ENCODE assay signal across 18 mouse cellular contexts in the genomic region with DNA sequence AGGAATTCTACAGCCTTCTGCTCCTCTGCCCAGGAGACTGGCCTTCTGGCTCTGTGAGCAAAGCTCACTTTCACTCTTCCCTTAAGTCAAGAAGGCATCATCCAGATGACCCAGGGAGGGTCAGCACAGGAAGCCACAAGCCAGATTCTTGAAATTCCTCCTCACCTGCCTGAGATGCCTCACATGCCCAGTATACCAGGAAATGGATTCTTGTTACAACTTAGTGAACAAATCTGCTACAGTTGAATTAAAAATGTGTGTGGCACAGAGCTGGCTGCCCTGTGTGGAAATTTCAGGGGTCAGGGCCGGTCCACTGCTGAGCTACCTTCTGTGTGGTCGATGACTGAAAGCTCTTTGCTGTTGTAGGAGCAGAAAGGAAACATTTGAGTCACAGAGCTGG. TPM values are rescaled to one million over a fixed set of nuclear protein-coding genes. Genes with fewer than 3 reads are reported as not detected.
DNase-seq lines count a peak whose midpoint lies in the region; ATAC-seq and TF ChIP-seq lines count a peak whose summit lies in the region.
"Had no signal": no experiment of that assay in that cellular context is flagged by ENCODE, and none has a peak within 500 bp of the region (broad histone marks: within the 10 kb centered on the region; RNA-seq: fewer than 3 reads in every experiment).

No protein-coding gene starts in this region.

- H3K27ac ChIP-seq in embryonic facial prominence, embryonic 15.5 days (replicated peaks), result no peak overlapping the region
- no peak overlapping the region for H3K27ac ChIP-seq in limb, embryonic 14.5 days (replicated peaks; ENCODE audit: low read depth, low read length)
- H3K27ac ChIP-seq in midbrain, embryonic 16.5 days (ENCODE audit: low read length), result no peak overlapping the region
- H3K27ac ChIP-seq: intestine, embryonic 15.5 days; liver, embryonic 15.5 days had no signal

- no peaks in the 10 kb centered on the region for H3K27me3 ChIP-seq in embryonic facial prominence, embryonic 15.5 days
- no peaks in the 10 kb centered on the region for H3K27me3 ChIP-seq in limb, embryonic 14.5 days (ENCODE audit: control insufficient read depth, insufficient read depth, low read length)
- H3K27me3 ChIP-seq in midbrain, embryonic 16.5 days (ENCODE audit: control insufficient read depth, insufficient read depth, low read depth, low read length), result no peaks in the 10 kb centered on the region
- H3K27me3 ChIP-seq: intestine, embryonic 15.5 days; liver, embryonic 15.5 days had no signal

- DNase-seq in heart, adult 11 months, result peak; percentile 89
- no peak for DNase-seq in heart, postnatal 14 days
- peak; percentile 55 for DNase-seq in NIH3T3 (ENCODE audit: low read depth)
- no peak for DNase-seq in limb, embryonic 14.5 days (ENCODE audit: low spot score)
- no peak for DNase-seq in gastrocnemius, adult 18-20 months (ENCODE audit: low spot score)
- DNase-seq: adrenal gland, postnatal 14 days; B cell, adult 2 months; cerebellum, adult 11 months; midbrain, embryonic 14.5 days; thymus, postnatal 36 days had no signal

- peak; percentile 7; the same call in 1 of the 2 replicates for ATAC-seq in embryonic facial prominence, embryonic 15.5 days (ENCODE audit: insufficient number of reproducible peaks, low FRiP score, low TSS enrichment, low read depth)
- peak; percentile 67 for ATAC-seq in limb, embryonic 14.5 days (ENCODE audit: low FRiP score, low read depth)
- no peak for ATAC-seq in erythroid progenitor cell, adult 5-6 weeks (replicated peaks; ENCODE audit: low FRiP score, poor library complexity, severe bottlenecking)
- ATAC-seq in midbrain, embryonic 16.5 days, result no peak
- ATAC-seq: intestine, embryonic 15.5 days had no signal

- no peak overlapping the region for H3K4me3 ChIP-seq in embryonic facial prominence, embryonic 15.5 days (replicated peaks)
- H3K4me3 ChIP-seq in limb, embryonic 14.5 days (replicated peaks; ENCODE audit: low read length), result no peak overlapping the region
- H3K4me3 ChIP-seq in midbrain, embryonic 16.5 days (ENCODE audit: low read depth, low read length), result no peak overlapping the region
- H3K4me3 ChIP-seq: intestine, embryonic 15.5 days; liver, embryonic 15.5 days had no signal

- WGBS in embryonic facial prominence, embryonic 15.5 days, result 27% methylated on average over 2 of the region's 2 CpGs
- WGBS in limb, embryonic 14.5 days, result 47% methylated on average over 2 of the region's 2 CpGs
- 81% methylated on average over 2 of the region's 2 CpGs for WGBS in midbrain, embryonic 16.5 days

- H3K9ac ChIP-seq in embryonic facial prominence, embryonic 15.5 days, result no peak overlapping the region
- H3K9ac ChIP-seq in limb, embryonic 14.5 days (ENCODE audit: low read depth, low read length, severe bottlenecking), result no peak overlapping the region
- no peak overlapping the region for H3K9ac ChIP-seq in midbrain, embryonic 16.5 days (ENCODE audit: low read depth, low read length)
- H3K9ac ChIP-seq: intestine, embryonic 15.5 days; liver, embryonic 15.5 days had no signal

- intact Hi-C loops in heart, postnatal 14 days (cut with DNase I), result no loop called here

- H3K4me1 ChIP-seq in embryonic facial prominence, embryonic 15.5 days, result no peaks in the 10 kb centered on the region
- H3K4me1 ChIP-seq in limb, embryonic 14.5 days (ENCODE audit: control insufficient read depth, insufficient read depth, low read length), result no peaks in the 10 kb centered on the region; the same call in 1 of the 2 replicates
- H3K4me1 ChIP-seq in midbrain, embryonic 16.5 days (ENCODE audit: control insufficient read depth, insufficient read depth, low read length), result no peaks in the 10 kb centered on the region
- H3K4me1 ChIP-seq: intestine, embryonic 15.5 days; liver, embryonic 15.5 days had no signal

- no peaks in the 10 kb centered on the region for H3K9me3 ChIP-seq in embryonic facial prominence, embryonic 15.5 days (replicated peaks)
- no peaks in the 10 kb centered on the region for H3K9me3 ChIP-seq in limb, embryonic 14.5 days (ENCODE audit: control insufficient read depth, low read length)
- no peaks in the 10 kb centered on the region for H3K9me3 ChIP-seq in midbrain, embryonic 16.5 days (replicated peaks; ENCODE audit: control insufficient read depth, low read length, poor library complexity, severe bottlenecking)
- H3K9me3 ChIP-seq: intestine, embryonic 15.5 days; liver, embryonic 15.5 days had no signal

- no peaks in the 10 kb centered on the region for H3K36me3 ChIP-seq in embryonic facial prominence, embryonic 15.5 days
- H3K36me3 ChIP-seq in limb, embryonic 14.5 days (ENCODE audit: control insufficient read depth, insufficient read depth, low read length), result no peaks in the 10 kb centered on the region
- H3K36me3 ChIP-seq in midbrain, embryonic 16.5 days (ENCODE audit: control insufficient read depth, insufficient read depth, low read length), result no peaks in the 10 kb centered on the region
- H3K36me3 ChIP-seq: intestine, embryonic 15.5 days; liver, embryonic 15.5 days had no signal

- no peak for TF ChIP-seq POLR2A in limb, embryonic 14.5 days (IDR thresholded peaks at IDR 0.05; ENCODE audit: borderline replicate concordance, extremely low read depth, insufficient read depth, insufficient read length)

- no peak overlapping the region for H3K4me2 ChIP-seq in embryonic facial prominence, embryonic 15.5 days (replicated peaks)
- H3K4me2 ChIP-seq in limb, embryonic 14.5 days (replicated peaks; ENCODE audit: low read depth, low read length, severe bottlenecking), result no peak overlapping the region
- no peak overlapping the region for H3K4me2 ChIP-seq in midbrain, embryonic 16.5 days (ENCODE audit: low read length)
- H3K4me2 ChIP-seq: intestine, embryonic 15.5 days; liver, embryonic 15.5 days had no signal

RNA-seq across cellular contexts. Expression of a gene that starts 27.4 kb away (rescaled TPM):
- not detected for total RNA-seq in heart, postnatal 14 days (2021)
- not detected in 2 replicates for polyA plus RNA-seq in embryonic facial prominence, embryonic 15.5 days (2015; fragmentation: Nextera tagmentation; extraction: Ambion mirVana)
- 0.06 TPM in 1 of 2 replicates, not detected in the other for polyA plus RNA-seq in limb, embryonic 14.5 days (2012; rRNA removed)
- polyA plus RNA-seq in limb, embryonic 14.5 days (2014; fragmentation: Nextera tagmentation; extraction: Ambion mirVana), result 0.11 TPM in 1 of 2 replicates, not detected in the other
- total RNA-seq in erythroid progenitor cell, adult 5-6 weeks (2015; ENCODE audit: low replicate concordance), result not detected in 2 replicates
- total RNA-seq in erythroid progenitor cell, adult 5-6 weeks (2017; ENCODE audit: low replicate concordance), result not detected in 2 replicates
- not detected for total RNA-seq in gastrocnemius, adult 18-20 months (2021)
- not detected in 2 replicates for polyA plus RNA-seq in midbrain, embryonic 16.5 days (2015; fragmentation: Nextera tagmentation; extraction: Ambion mirVana)
- total RNA-seq: adrenal gland, postnatal 14 days; gastrocnemius, adult 8-10 months had no signal
- polyA plus RNA-seq: heart, postnatal 0 days; intestine, embryonic 15.5 days; liver, embryonic 15.5 days; midbrain, embryonic 14.5 days; neural tube, embryonic 14.5 days had no signal

Comparison
In these comparisons a context has a peak if more than half of its experiments do, and no peak if none do; other contexts are left out.
1. DNase-seq: peak in heart, adult 11 months (single experiment) and NIH3T3 (single experiment); none in heart, postnatal 14 days (0 of 2), limb, embryonic 14.5 days (single experiment) and gastrocnemius, adult 18-20 months (single experiment).
2. ATAC-seq: peak in embryonic facial prominence, embryonic 15.5 days (single experiment) and limb, embryonic 14.5 days (single experiment); none in erythroid progenitor cell, adult 5-6 weeks (single experiment) and midbrain, embryonic 16.5 days (single experiment).